Mouse (Mus musculus) kidney, embryonic 14.5 days (tissue): Measurements from ENCODE around the gene Tmem11. TPM values are rescaled to one million over a fixed set of nuclear protein-coding genes. Genes with fewer than 3 reads are reported as not detected.

ENCODE experiments used
- ATAC-seq: fragments of 200-750 bp; cut with Nextera tagmentation; 2 replicates; pipeline ENCODE4 v1.8.0; 2017; ENCODE audit warnings: moderate number of reproducible peaks, mild to moderate bottlenecking, moderate TSS enrichment, moderate library complexity; ENCODE audit not compliant: low FRiP score, low TSS enrichment
- H3K27ac ChIP-seq: fragments of 300-500 bp; sonication (generic); 2 replicates; pipeline ENCODE4 v1.5.1; 2014; ENCODE audit warnings: low read depth, mild to moderate bottlenecking, low read length, moderate library complexity, mixed read lengths
- H3K27me3 ChIP-seq: fragments of 300-500 bp; sonication (generic); 2 replicates; pipeline ENCODE4 v1.6.1; 2014; ENCODE audit warnings: mild to moderate bottlenecking, low read length; ENCODE audit not compliant: control insufficient read depth, insufficient read depth
- H3K36me3 ChIP-seq: fragments of 300-500 bp; sonication (generic); 2 replicates; pipeline ENCODE4 v1.6.1; 2014; ENCODE audit warnings: low read length, mixed read lengths; ENCODE audit not compliant: control insufficient read depth, insufficient read depth
- H3K4me1 ChIP-seq: fragments of 300-500 bp; sonication (generic); 2 replicates; pipeline ENCODE4 v1.6.1; 2014; ENCODE audit warnings: low read length, mixed read lengths; ENCODE audit not compliant: control insufficient read depth, insufficient read depth
- H3K4me2 ChIP-seq: fragments of 300-500 bp; sonication (generic); replicated peaks from 2 replicates; pipeline ENCODE4 v1.6.1; 2014; ENCODE audit warnings: low read depth, mild to moderate bottlenecking, low read length
- H3K4me3 ChIP-seq: fragments of 300-500 bp; sonication (generic); 2 replicates; pipeline ENCODE4 v1.5.1; 2014; ENCODE audit warnings: mild to moderate bottlenecking, low read length
- H3K9ac ChIP-seq: fragments of 300-500 bp; sonication (generic); 2 replicates; pipeline ENCODE4 v1.6.1; 2014; ENCODE audit warnings: low read depth, mild to moderate bottlenecking, low read length, moderate library complexity
- H3K9me3 ChIP-seq: fragments of 300-500 bp; sonication (generic); 2 replicates; pipeline ENCODE4 v1.6.1; 2016; ENCODE audit warnings: low read length; ENCODE audit not compliant: control insufficient read depth
- WGBS: fragments of 180-500 bp; shearing (Covaris S2); extraction: QIAGEN DNeasy Blood & Tissue Kit; methylation state at CpG from one replicate; pipeline ENCODE4 v1.1.7; 2014; 5-methylcytosine and 5-hydroxymethylcytosine counted together
- polyA plus RNA-seq: library from polyadenylated mRNA; unstranded; fragments of >200 nt; fragmentation: Nextera tagmentation; extraction: Ambion mirVana; gene quantifications from 2 replicates; pipeline ENCODE4 v1.2.1, GENCODE M21; 2014

The Tmem11 gene
- polyA plus RNA-seq, 1 experiment from 2014 or later = 72.9 TPM

- peaks cover 56% of the 10 kb centered on the region for H3K36me3 ChIP-seq
- H3K9me3 ChIP-seq = no peaks in the 10 kb centered on the region
- H3K4me2 ChIP-seq = no peak overlapping the region
- no peak overlapping the region for H3K4me3 ChIP-seq
- 0 out of 2 replicates have a peak, but pooled peaks cover 3% of the 10 kb centered on the region for H3K4me1 ChIP-seq
- no peak overlapping the region for H3K27ac ChIP-seq
- WGBS = 85% methylated on average over 4 of the region's 4 CpGs
- H3K9ac ChIP-seq = no peak overlapping the region
- ATAC-seq = no peak
- no peaks in the 10 kb centered on the region for H3K27me3 ChIP-seq
Observed at GRCm38 (mm10) chr11:60863196-60863595, 15.9 kb downstream of the Tmem11 start.

GRCm38 (mm10) chr11:60861993-60862392, 17.1 kb downstream of the Tmem11 start:
- H3K27me3 ChIP-seq = no peaks in the 10 kb centered on the region
- WGBS = 93% methylated on average over 3 of the region's 3 CpGs
- peaks cover 64% of the 10 kb centered on the region for H3K36me3 ChIP-seq
- H3K9ac ChIP-seq = no peak overlapping the region
- H3K4me3 ChIP-seq = no peak overlapping the region
- H3K27ac ChIP-seq = no peak overlapping the region
- 0 out of 2 replicates have a peak, but pooled peaks cover 3% of the 10 kb centered on the region for H3K4me1 ChIP-seq
- no peaks in the 10 kb centered on the region for H3K9me3 ChIP-seq
- ATAC-seq = no peak
- H3K4me2 ChIP-seq = no peak overlapping the region

DNA sequence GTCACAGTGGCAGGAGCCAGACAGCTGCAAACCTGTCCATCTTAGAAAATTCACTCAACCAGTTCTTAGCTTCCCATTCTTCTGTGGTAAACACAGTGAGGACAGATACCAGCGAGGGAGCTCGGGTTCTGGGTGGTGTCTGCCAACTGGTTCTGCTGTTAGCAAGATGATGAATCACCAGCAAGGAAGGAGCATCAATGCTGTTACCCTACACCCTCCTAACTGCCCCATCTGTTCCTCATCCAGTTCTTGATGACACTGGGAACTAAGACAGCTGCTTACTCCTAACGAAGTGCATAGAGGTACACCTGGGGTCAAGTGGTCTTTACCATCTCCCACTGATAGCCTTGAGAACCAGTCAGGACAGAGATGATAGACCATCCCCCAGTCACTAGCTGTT, 22.5 kb downstream of the Tmem11 start:
- no peak overlapping the region for H3K27ac ChIP-seq
- no peak for ATAC-seq
- H3K4me1 ChIP-seq = no peaks in the 10 kb centered on the region
- WGBS = 46% methylated on average over 3 of the region's 3 CpGs
- H3K9ac ChIP-seq = no peak overlapping the region
- no peaks in the 10 kb centered on the region for H3K9me3 ChIP-seq
- H3K4me2 ChIP-seq = no peak overlapping the region
- peaks cover 64% of the 10 kb centered on the region for H3K36me3 ChIP-seq
- H3K27me3 ChIP-seq = no peaks in the 10 kb centered on the region
- no peak overlapping the region for H3K4me3 ChIP-seq

GRCm38 (mm10) chr11:60845415-60845814, 33.7 kb downstream of the Tmem11 start:
- 79% methylated on average over 5 of the region's 5 CpGs for WGBS
- H3K9me3 ChIP-seq = no peaks in the 10 kb centered on the region

DNA sequence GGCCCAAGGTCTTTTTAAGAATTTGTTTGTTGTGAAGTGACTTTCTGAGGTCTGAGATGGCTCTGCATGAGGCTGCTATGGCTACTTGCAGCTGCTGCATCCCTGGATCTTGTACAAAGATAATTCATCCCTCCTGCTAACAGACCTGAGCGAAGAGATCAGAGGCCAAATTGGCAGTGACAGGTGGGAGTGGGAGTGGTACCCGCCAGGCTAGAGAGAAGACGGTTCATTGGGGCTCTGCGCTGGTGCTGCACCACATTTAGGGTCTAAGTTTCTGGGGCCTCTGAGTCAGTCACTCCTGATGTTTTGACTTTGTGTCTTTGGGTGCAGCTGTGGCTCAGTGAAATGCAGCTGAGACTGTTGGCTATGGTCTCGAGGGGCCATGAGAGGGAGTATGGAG, 35.7 kb downstream of the Tmem11 start:
- no peak overlapping the region for H3K4me3 ChIP-seq
- H3K9me3 ChIP-seq = no peaks in the 10 kb centered on the region
- no peak overlapping the region for H3K27ac ChIP-seq
- no peak overlapping the region for H3K4me2 ChIP-seq
- WGBS = 70% methylated on average over 5 of the region's 5 CpGs
- H3K9ac ChIP-seq = no peak overlapping the region
- peaks cover 11% of the 10 kb centered on the region; the same call in 1 of the 2 replicates for H3K36me3 ChIP-seq
- H3K27me3 ChIP-seq = no peaks in the 10 kb centered on the region
- no peak for ATAC-seq
- no peaks in the 10 kb centered on the region for H3K4me1 ChIP-seq

More at GRCm38 (mm10) chr11:60845415-60845814, 33.7 kb downstream of the Tmem11 start:
- Histone ChIP-seq H3K9ac (no peak overlapping the region), H3K27me3 (no peaks in the 10 kb centered on the region), H3K36me3 (peaks cover 22% of the 10 kb centered on the region; the same call in 1 of the 2 replicates), H3K27ac (no peak overlapping the region), H3K4me2 (no peak overlapping the region), H3K4me3 (no peak overlapping the region), H3K4me1 (no peaks in the 10 kb centered on the region)
- ATAC-seq = no peak

DNA sequence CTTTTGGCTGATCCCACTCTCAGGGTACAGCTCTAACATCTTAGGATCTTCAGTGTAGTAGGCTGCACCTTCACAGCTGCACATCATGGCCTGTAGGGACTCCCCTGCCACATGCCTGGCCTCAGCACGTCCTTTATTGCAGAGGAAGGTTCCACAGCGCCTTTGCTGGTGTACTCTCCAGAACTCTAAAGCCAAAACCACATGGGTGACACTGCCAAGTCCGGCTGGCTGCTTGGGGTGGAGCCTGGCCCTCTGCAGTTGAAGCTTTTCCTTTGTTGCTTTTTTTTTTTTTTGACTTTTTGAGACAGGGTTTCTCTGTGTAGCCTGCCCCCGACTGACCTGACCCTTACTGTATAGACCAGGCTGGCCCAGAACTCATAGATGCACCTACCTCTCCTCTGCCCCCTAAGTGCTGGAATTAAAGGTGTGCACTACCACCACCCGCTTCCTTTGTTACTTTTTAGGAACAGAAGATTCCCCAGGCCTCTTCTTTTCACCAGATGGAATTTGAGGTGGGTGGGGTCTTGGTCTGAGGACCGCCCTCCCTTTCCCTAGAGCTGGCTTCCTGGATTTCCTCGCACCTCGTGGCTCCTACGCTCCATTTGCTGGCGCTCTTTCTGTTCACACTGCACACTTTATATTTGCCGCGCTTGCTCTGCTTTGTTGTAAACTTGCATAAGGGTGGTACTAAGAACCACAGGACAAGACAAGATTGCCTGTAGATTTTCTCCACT, 37.4 kb downstream of the Tmem11 start:
- Histone ChIP-seq H3K4me2 (no peak overlapping the region), H3K9ac (no peak overlapping the region), H3K4me3 (no peak overlapping the region), H3K36me3 (peaks cover 4% of the 10 kb centered on the region; the same call in 1 of the 2 replicates), H3K27me3 (no peaks in the 10 kb centered on the region), H3K27ac (no peak overlapping the region), H3K9me3 (no peaks in the 10 kb centered on the region), H3K4me1 (no peaks in the 10 kb centered on the region)
- WGBS = 76% methylated on average over 12 of the region's 12 CpGs
- ATAC-seq = no peak

GRCm38 (mm10) chr11:60837644-60838406, 41.2 kb downstream of the Tmem11 start:
- Histone ChIP-seq H3K4me3 (no peak overlapping the region), H3K4me2 (no peak overlapping the region), H3K4me1 (no peaks in the 10 kb centered on the region), H3K9me3 (no peaks in the 10 kb centered on the region), H3K27ac (no peak overlapping the region), H3K9ac (no peak overlapping the region), H3K36me3 (no peaks in the 10 kb centered on the region), H3K27me3 (no peaks in the 10 kb centered on the region)
- 88% methylated on average over 10 of the region's 10 CpGs for WGBS
- no peak for ATAC-seq

GRCm38 (mm10) chr11:60836897-60837296, 42.2 kb downstream of the Tmem11 start:
- Histone ChIP-seq H3K27me3 (no peaks in the 10 kb centered on the region), H3K9me3 (no peaks in the 10 kb centered on the region), H3K9ac (no peak overlapping the region), H3K27ac (no peak overlapping the region), H3K36me3 (no peaks in the 10 kb centered on the region), H3K4me2 (no peak overlapping the region), H3K4me3 (no peak overlapping the region), H3K4me1 (no peaks in the 10 kb centered on the region)
- no peak for ATAC-seq
- 96% methylated on average over 6 of the region's 6 CpGs for WGBS
